12 mouse cellular contexts compared by ENCODE assay signal in the genomic region with DNA sequence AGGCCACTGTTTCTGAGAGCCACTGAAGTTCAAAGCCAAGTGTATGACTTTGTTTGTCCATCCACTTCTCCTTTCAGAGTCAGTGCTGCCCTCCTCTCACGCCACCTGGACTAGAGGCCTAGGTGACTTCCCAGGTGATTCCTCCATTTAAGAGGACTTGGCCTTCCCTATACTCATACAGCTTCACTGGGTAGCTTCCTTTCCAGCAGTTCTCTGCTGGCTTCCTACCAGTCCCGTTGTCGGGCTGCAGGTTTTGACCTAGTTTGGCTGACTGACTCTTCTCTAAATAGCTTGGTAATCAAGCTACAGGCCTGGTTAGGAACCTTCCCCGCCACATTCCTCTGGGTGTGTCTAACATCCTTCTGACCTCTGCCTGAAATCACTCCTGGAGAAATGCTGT. TPM values are rescaled to one million over a fixed set of nuclear protein-coding genes. Genes with fewer than 3 reads are reported as not detected.
DNase-seq lines count a peak whose midpoint lies in the region; ATAC-seq and TF ChIP-seq lines count a peak whose summit lies in the region.
"Had no signal": no experiment of that assay in that cellular context is flagged by ENCODE, and none has a peak within 500 bp of the region (broad histone marks: within the 10 kb centered on the region; RNA-seq: fewer than 3 reads in every experiment).

No protein-coding gene starts in this region.

- H3K4me1 ChIP-seq in kidney, adult 2 months (ENCODE audit: control insufficient read depth, insufficient read depth, low read length) = peaks cover 49% of the 10 kb centered on the region
- peaks cover 43% of the 10 kb centered on the region for H3K4me1 ChIP-seq in embryonic facial prominence, embryonic 10.5 days
- H3K4me1 ChIP-seq in heart, embryonic 15.5 days (replicated peaks) = peaks cover 82% of the 10 kb centered on the region

- DNase-seq in kidney, adult 2 months = peak; percentile 61
- DNase-seq in kidney, adult 18-20 months = no peak
- no peak for DNase-seq in embryonic facial prominence, embryonic 10.5 days (ENCODE audit: low spot score)
- DNase-seq in retina, postnatal 1 day = peak; percentile 43
- no peak for DNase-seq in right cerebral cortex, postnatal 36 days (ENCODE audit: low spot score in 2 of 2)
- no peak for DNase-seq in embryo, embryonic 9.5 days (ENCODE audit: extremely low spot score)
- DNase-seq: adrenal gland, adult 8-10 months; cerebellum, postnatal 36 days; left cerebral cortex, postnatal 4 days had no signal

- H3K4me2 ChIP-seq in heart, embryonic 15.5 days = peak overlapping the region; percentile 14; the same call in 1 of the 2 replicates
- H3K4me2 ChIP-seq: midbrain, embryonic 11.5 days had no signal

- H3K36me3 ChIP-seq in kidney, adult 2 months (ENCODE audit: control insufficient read depth, insufficient read depth, low read length) = no peaks in the 10 kb centered on the region
- peaks cover 14% of the 10 kb centered on the region; the same call in 1 of the 2 replicates for H3K36me3 ChIP-seq in embryonic facial prominence, embryonic 10.5 days (replicated peaks)
- H3K36me3 ChIP-seq in heart, embryonic 15.5 days = no peaks in the 10 kb centered on the region

- no peaks in the 10 kb centered on the region for H3K27me3 ChIP-seq in kidney, adult 2 months (replicated peaks; ENCODE audit: control insufficient read depth, insufficient read depth, low read length)
- no peaks in the 10 kb centered on the region for H3K27me3 ChIP-seq in embryonic facial prominence, embryonic 10.5 days (replicated peaks; ENCODE audit: low read depth, poor library complexity, severe bottlenecking)
- no peaks in the 10 kb centered on the region for H3K27me3 ChIP-seq in heart, embryonic 15.5 days

- no peak for TF ChIP-seq CTCF in kidney, adult 2 months (conservative IDR thresholded peaks at IDR 0.05; ENCODE audit: insufficient read depth, insufficient read length, low read depth, low read length)

- H3K9me3 ChIP-seq in embryonic facial prominence, embryonic 10.5 days = no peaks in the 10 kb centered on the region
- no peaks in the 10 kb centered on the region for H3K9me3 ChIP-seq in heart, embryonic 15.5 days (replicated peaks)

- H3K4me3 ChIP-seq in kidney, adult 2 months (ENCODE audit: insufficient read depth, low read depth, low read length) = no peak overlapping the region
- no peak overlapping the region for H3K4me3 ChIP-seq in embryonic facial prominence, embryonic 10.5 days
- no peak overlapping the region for H3K4me3 ChIP-seq in heart, embryonic 15.5 days

- TF ChIP-seq POLR2A in kidney, adult 2 months (IDR thresholded peaks at IDR 0.05; ENCODE audit: low read depth, low read length) = no peak

- peak; percentile 54 for ATAC-seq in heart, embryonic 15.5 days (replicated peaks; ENCODE audit: insufficient number of reproducible peaks, insufficient read depth, low FRiP score, low read depth)

- H3K27ac ChIP-seq in kidney, adult 2 months (ENCODE audit: insufficient read depth, low read depth, low read length) = no peak overlapping the region
- H3K27ac ChIP-seq in embryonic facial prominence, embryonic 10.5 days (replicated peaks) = peak overlapping the region; percentile 54
- H3K27ac ChIP-seq in heart, embryonic 15.5 days = peak overlapping the region; percentile 87
- H3K27ac ChIP-seq: liver, embryonic 14.5 days had no signal

- 25% methylated on average over 4 of the region's 4 CpGs for WGBS in kidney, adult 2 months
- 76% methylated on average over 4 of the region's 4 CpGs for WGBS in embryonic facial prominence, embryonic 10.5 days
- WGBS in heart, embryonic 15.5 days = 22% methylated on average over 4 of the region's 4 CpGs

- no peak overlapping the region for H3K9ac ChIP-seq in heart, embryonic 15.5 days
- H3K9ac ChIP-seq: liver, embryonic 14.5 days had no signal

RNA-seq across cellular contexts. Expression of gene Col4a1, which starts 18.9 kb away (rescaled TPM):
- 216 and 304 TPM in 2 replicates for polyA plus RNA-seq in kidney, adult 2 months (2012; rRNA removed)
- 128 and 138 TPM in 2 replicates for polyA plus RNA-seq in embryonic facial prominence, embryonic 10.5 days (2016; fragmentation: Nextera tagmentation; extraction: Ambion mirVana)
- polyA plus RNA-seq in heart, embryonic 15.5 days (2015; fragmentation: Nextera tagmentation; extraction: Ambion mirVana) = 191 and 245 TPM in 2 replicates

RNA-seq across cellular contexts. Expression of gene Col4a2, which starts 19.0 kb away (rescaled TPM):
- 75.6 and 83.5 TPM in 2 replicates for polyA plus RNA-seq in kidney, adult 2 months (2012; rRNA removed)
- polyA plus RNA-seq in embryonic facial prominence, embryonic 10.5 days (2016; fragmentation: Nextera tagmentation; extraction: Ambion mirVana) = 51.8 and 54.7 TPM in 2 replicates
- polyA plus RNA-seq in heart, embryonic 15.5 days (2015; fragmentation: Nextera tagmentation; extraction: Ambion mirVana) = 89.8 and 106 TPM in 2 replicates

Comparison
In these comparisons a context has a peak if more than half of its experiments do, and no peak if none do; other contexts are left out.
1. DNase-seq: peak in kidney, adult 2 months (single experiment) and retina, postnatal 1 day (single experiment); none in kidney, adult 18-20 months (single experiment), embryonic facial prominence, embryonic 10.5 days (single experiment), right cerebral cortex, postnatal 36 days (0 of 2) and embryo, embryonic 9.5 days (single experiment).